Mouse (Mus musculus): ENCODE measurements around the gene Iqce. TPM values are rescaled to one million over a fixed set of nuclear protein-coding genes. Genes with fewer than 3 reads are reported as not detected.
A peak's percentile ranks its signal among the peaks of the same experiment; 100 is the strongest.
"Not testable (repeated sequence)": the region's sequence is repeated elsewhere in the genome, so short reads cannot be mapped to it uniquely, and the experiment has no call there.

Gene Iqce
- polyA plus RNA-seq, 1 experiment from 2014 or later = 32.2 TPM

DNA sequence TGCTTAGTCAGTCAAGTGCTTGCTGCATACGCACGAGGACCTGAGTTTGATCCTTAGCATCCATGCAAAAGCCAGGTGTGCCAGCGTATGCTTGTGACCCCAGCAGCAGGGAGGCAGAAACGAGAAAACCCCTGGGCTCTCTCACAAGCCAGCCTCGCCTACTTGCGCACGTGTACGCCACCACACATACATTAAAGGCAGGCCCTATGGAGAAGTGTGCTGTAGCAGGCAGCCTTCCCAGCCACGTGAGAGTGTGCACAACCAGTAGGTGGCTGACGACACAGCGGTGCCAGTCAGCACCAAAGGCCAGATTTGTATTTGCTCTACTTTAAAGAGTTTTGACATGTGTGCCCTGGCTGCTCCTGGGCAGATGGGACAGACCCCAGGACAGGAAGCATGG is 26.5 kb downstream of the Iqce start:
- H3K36me3 ChIP-seq (replicated peaks) = peaks cover 2% of the 10 kb centered on the region; the same call in 1 of the 2 replicates
- H3K9ac ChIP-seq = no peak overlapping the region
- no peaks in the 10 kb centered on the region for H3K9me3 ChIP-seq
- H3K4me1 ChIP-seq = 0 out of 2 replicates have a peak, but pooled peaks cover 3% of the 10 kb centered on the region
- ATAC-seq (replicated peaks) = no peak
- H3K27me3 ChIP-seq (replicated peaks) = no peaks in the 10 kb centered on the region
- H3K4me3 ChIP-seq = no peak overlapping the region
- H3K4me2 ChIP-seq = no peak overlapping the region
- 76% methylated on average over 11 of the region's 11 CpGs for WGBS
- H3K27ac ChIP-seq = peak overlapping the region; percentile 0

DNA sequence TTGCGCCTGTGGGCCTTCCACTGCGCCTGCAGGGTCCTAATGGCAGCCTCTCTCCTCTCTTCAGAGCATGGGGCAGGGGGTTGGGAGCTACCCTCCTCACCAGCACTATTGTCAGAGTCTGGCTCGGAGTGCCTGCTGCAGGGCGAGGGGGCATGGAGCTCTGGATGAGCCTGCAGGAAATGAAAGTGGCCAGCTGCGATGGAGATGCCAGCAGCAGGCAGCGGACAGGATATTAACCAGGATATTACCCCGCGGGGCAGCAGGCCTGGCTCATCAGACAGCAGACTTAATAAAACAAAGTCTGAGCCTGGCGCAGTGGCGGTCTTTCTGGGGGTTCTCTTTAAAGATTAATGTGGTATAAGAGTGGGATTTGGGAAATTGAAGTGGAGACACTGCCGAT is 27.1 kb downstream of the Iqce start:
- no peaks in the 10 kb centered on the region for H3K27me3 ChIP-seq (replicated peaks)
- H3K4me2 ChIP-seq = no peak overlapping the region
- H3K9ac ChIP-seq = no peak overlapping the region
- no peak overlapping the region for H3K4me3 ChIP-seq
- ATAC-seq (replicated peaks) = no peak; the same call in 1 of the 2 replicates
- 0 out of 2 replicates have a peak, but pooled peaks cover 3% of the 10 kb centered on the region for H3K4me1 ChIP-seq
- 72% methylated on average over 11 of the region's 11 CpGs for WGBS
- H3K9me3 ChIP-seq = no peaks in the 10 kb centered on the region
- peaks cover 2% of the 10 kb centered on the region; the same call in 1 of the 2 replicates for H3K36me3 ChIP-seq (replicated peaks)
- H3K27ac ChIP-seq = 0 out of 2 replicates have a peak overlapping the region, but pooled peaks have one; percentile 0

DNA sequence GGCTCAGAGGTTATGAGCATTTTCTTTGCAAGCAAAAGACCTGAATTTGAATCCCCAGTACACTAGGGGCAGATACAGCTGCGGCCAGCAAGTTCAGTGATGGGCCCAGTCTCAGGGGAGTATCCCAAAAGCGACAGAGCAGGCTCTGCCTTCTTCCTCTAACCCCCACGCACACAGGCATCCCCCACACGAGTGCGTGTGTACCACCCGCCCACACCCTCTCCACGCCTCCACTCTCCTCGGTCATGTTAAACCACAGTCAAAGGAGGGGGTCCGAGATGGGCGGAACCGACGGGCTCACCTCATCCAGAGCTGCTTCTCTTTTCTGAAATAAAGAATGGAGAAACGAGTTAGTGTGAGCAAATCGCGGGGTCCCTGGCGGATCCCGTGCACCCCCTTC is 28.1 kb downstream of the Iqce start:
- H3K27ac ChIP-seq = no peak overlapping the region
- WGBS = 89% methylated on average over 17 of the region's 17 CpGs
- H3K4me3 ChIP-seq = no peak overlapping the region
- no peak overlapping the region for H3K9ac ChIP-seq
- H3K4me2 ChIP-seq = no peak overlapping the region
- 0 out of 2 replicates have a peak, but pooled peaks cover 3% of the 10 kb centered on the region for H3K4me1 ChIP-seq
- no peaks in the 10 kb centered on the region for H3K9me3 ChIP-seq
- no peak for ATAC-seq (replicated peaks)
- no peaks in the 10 kb centered on the region for H3K27me3 ChIP-seq (replicated peaks)
- H3K36me3 ChIP-seq (replicated peaks) = peaks cover 5% of the 10 kb centered on the region

GRCm38 (mm10) chr5:140672603-140673002 is 29.6 kb downstream of the Iqce start:
- H3K9ac ChIP-seq; ATAC-seq (replicated peaks); H3K27ac ChIP-seq; H3K4me1 ChIP-seq; H3K9me3 ChIP-seq; H3K27me3 ChIP-seq (replicated peaks); H3K4me2 ChIP-seq; H3K4me3 ChIP-seq: not testable (repeated sequence)
- WGBS = 90% methylated on average over 6 of the region's 6 CpGs
- peaks cover 10% of the 10 kb centered on the region for H3K36me3 ChIP-seq (replicated peaks)

- Histone ChIP-seq H3K36me3 (replicated peaks) (peaks cover 10% of the 10 kb centered on the region), H3K9ac (no peak overlapping the region), H3K27ac (no peak overlapping the region), H3K4me3 (no peak overlapping the region), H3K27me3 (replicated peaks) (no peaks in the 10 kb centered on the region), H3K9me3 (no peaks in the 10 kb centered on the region), H3K4me1 (0 out of 2 replicates have a peak, but pooled peaks cover 3% of the 10 kb centered on the region), H3K4me2 (no peak overlapping the region)
- ATAC-seq (replicated peaks) = no peak
- 86% methylated on average over 6 of the region's 6 CpGs for WGBS
These were observed 30.1 kb downstream of the Iqce start for GRCm38 (mm10) chr5:140672115-140672514.

DNA sequence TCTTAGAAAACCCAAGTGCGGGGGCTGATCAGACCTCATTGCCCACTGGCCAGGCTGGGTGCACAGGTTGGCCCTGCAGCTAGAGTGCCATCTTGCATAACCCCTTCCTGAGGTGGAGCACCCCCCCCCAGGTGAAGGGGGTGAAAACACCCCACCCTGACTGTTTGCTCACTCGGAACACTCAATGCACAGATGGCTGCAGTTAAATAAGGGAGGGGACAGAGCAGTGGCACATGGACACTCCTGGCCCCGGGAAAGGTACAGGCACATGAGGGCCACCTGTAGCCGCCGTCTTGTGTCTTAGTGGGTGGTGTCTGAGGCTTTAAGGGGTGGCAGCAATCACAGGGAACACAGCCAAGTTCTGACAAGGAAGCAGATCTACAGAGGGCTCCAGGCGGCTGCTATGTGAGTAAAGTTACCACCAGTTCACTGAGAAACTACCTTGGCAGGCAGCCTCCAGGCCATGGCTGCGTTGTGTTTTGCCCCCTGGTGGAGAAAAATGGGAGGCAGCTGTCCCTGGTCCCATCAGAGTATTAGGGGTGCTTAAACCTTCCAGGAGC is 38.5 kb downstream of the Iqce start:
- no peaks in the 10 kb centered on the region for H3K9me3 ChIP-seq
- no peak overlapping the region for H3K4me2 ChIP-seq
- H3K27ac ChIP-seq = no peak overlapping the region
- H3K4me1 ChIP-seq = peaks cover 40% of the 10 kb centered on the region
- no peak overlapping the region for H3K4me3 ChIP-seq
- no peaks in the 10 kb centered on the region for H3K27me3 ChIP-seq (replicated peaks)
- ATAC-seq (replicated peaks) = no peak
- peaks cover 7% of the 10 kb centered on the region for H3K36me3 ChIP-seq (replicated peaks)
- WGBS = 59% methylated on average over 7 of the region's 7 CpGs
- H3K9ac ChIP-seq = no peak overlapping the region

GRCm38 (mm10) chr5:140662741-140663592 is 39.2 kb downstream of the Iqce start:
- no peak overlapping the region for H3K4me3 ChIP-seq
- H3K27ac ChIP-seq = peak overlapping the region; percentile 52; the same call in 1 of the 2 replicates
- H3K4me2 ChIP-seq = no peak overlapping the region
- no peaks in the 10 kb centered on the region for H3K27me3 ChIP-seq (replicated peaks)
- H3K9ac ChIP-seq = no peak overlapping the region
- H3K4me1 ChIP-seq = peaks cover 40% of the 10 kb centered on the region
- 0 out of 2 replicates have a peak, but pooled peaks cover 5% of the 10 kb centered on the region for H3K36me3 ChIP-seq (replicated peaks)
- no peak for ATAC-seq (replicated peaks)
- H3K9me3 ChIP-seq = no peaks in the 10 kb centered on the region
- WGBS = 69% methylated on average over 17 of the region's 17 CpGs

DNA sequence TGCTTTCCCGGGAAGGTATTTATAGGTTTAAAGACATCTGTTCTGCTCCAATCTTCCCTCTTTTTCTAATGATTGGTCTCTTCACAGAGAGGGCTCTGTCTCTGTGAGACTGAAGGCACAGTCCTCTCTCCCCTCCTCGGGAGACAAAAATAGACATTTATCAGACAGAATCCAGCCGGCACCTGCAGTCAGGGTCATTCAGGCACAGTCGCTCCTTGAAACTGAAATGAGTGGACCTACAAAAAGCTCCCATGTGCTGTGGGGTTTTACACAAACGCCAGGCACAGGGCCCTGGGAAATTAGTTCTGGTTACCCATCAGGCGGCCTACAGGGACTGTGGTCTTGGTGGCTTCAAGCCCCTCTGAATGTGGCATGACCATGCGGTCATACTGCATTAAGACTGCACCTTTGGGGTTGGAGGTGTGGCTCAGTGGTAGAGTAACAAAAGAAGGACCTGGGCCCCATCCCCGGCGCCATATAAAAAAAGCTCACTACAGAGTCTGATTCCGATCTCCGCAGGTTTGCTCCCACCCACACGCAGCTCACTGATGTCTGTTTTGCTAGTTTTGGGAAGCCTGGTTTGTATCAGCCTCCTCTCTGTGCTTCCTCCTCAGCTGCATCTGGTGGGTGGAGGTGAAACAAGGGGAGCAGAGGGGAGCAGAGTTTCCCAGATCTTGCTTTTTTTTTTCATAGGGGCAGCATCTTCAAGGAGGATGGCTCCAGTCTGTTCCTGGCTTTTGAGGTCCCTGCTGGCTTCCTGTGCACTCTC is 40.1 kb downstream of the Iqce start:
- WGBS = 56% methylated on average over 12 of the region's 12 CpGs
- Histone ChIP-seq H3K4me3 (no peak overlapping the region), H3K9me3 (no peaks in the 10 kb centered on the region), H3K27ac (peak overlapping the region; percentile 52), H3K27me3 (replicated peaks) (no peaks in the 10 kb centered on the region), H3K4me2 (no peak overlapping the region), H3K36me3 (replicated peaks) (0 out of 2 replicates have a peak, but pooled peaks cover 5% of the 10 kb centered on the region), H3K9ac (no peak overlapping the region), H3K4me1 (peaks cover 44% of the 10 kb centered on the region)
- ATAC-seq (replicated peaks) = no peak

DNA sequence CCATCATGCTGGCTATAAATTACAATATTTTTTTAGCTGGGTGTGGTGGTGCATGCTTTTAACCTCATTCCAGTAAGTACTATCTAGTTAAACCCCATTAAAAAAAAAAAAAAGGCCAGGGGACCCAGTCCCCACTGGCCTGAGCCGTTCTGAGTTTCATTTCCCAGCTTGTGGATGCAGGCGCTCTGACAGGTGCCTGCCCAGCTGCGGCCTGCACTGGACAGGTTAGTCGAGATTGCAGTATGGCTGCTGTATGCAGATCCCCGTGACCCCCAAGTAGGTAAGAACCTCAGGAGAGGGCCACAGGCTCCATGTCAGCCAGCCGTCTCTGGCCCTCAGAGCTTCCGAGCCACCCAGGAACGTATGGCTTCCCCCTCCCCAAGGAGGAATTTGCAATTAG is 40.8 kb downstream of the Iqce start:
- 74% methylated on average over 8 of the region's 8 CpGs for WGBS
- H3K27ac ChIP-seq = peak overlapping the region; percentile 20; the same call in 1 of the 2 replicates
- no peak overlapping the region for H3K4me2 ChIP-seq
- H3K36me3 ChIP-seq (replicated peaks) = 0 out of 2 replicates have a peak, but pooled peaks cover 5% of the 10 kb centered on the region
- no peaks in the 10 kb centered on the region for H3K27me3 ChIP-seq (replicated peaks)
- no peak overlapping the region for H3K4me3 ChIP-seq
- ATAC-seq (replicated peaks) = no peak
- H3K4me1 ChIP-seq = peaks cover 44% of the 10 kb centered on the region
- H3K9ac ChIP-seq = no peak overlapping the region
- H3K9me3 ChIP-seq = no peaks in the 10 kb centered on the region

GRCm38 (mm10) chr5:140660398-140660797 is 41.8 kb downstream of the Iqce start:
- 0 out of 2 replicates have a peak, but pooled peaks cover 5% of the 10 kb centered on the region for H3K36me3 ChIP-seq (replicated peaks)
- H3K9me3 ChIP-seq = no peaks in the 10 kb centered on the region
- peaks cover 44% of the 10 kb centered on the region for H3K4me1 ChIP-seq
- ATAC-seq (replicated peaks) = no peak
- H3K4me2 ChIP-seq = no peak overlapping the region
- H3K27ac ChIP-seq = peak overlapping the region; percentile 82
- 56% methylated on average over 1 of the region's 1 CpGs for WGBS
- no peaks in the 10 kb centered on the region for H3K27me3 ChIP-seq (replicated peaks)
- H3K9ac ChIP-seq = no peak overlapping the region
- H3K4me3 ChIP-seq = no peak overlapping the region

GRCm38 (mm10) chr5:140659607-140660272 is 42.4 kb downstream of the Iqce start:
- peak overlapping the region; percentile 1; the same call in 1 of the 2 replicates for H3K4me2 ChIP-seq
- H3K4me1 ChIP-seq = peaks cover 44% of the 10 kb centered on the region
- H3K36me3 ChIP-seq (replicated peaks) = 0 out of 2 replicates have a peak, but pooled peaks cover 3% of the 10 kb centered on the region
- no peak overlapping the region for H3K4me3 ChIP-seq
- H3K27ac ChIP-seq = peak overlapping the region; percentile 82
- peak; percentile 89 for ATAC-seq (replicated peaks)
- H3K9me3 ChIP-seq = no peaks in the 10 kb centered on the region
- no peaks in the 10 kb centered on the region for H3K27me3 ChIP-seq (replicated peaks)
- WGBS = 23% methylated on average over 16 of the region's 16 CpGs
- no peak overlapping the region for H3K9ac ChIP-seq

Measured in midbrain, embryonic 15.5 days (tissue).